ENCODE assay signal across 8 mouse cellular contexts in the genomic region with DNA sequence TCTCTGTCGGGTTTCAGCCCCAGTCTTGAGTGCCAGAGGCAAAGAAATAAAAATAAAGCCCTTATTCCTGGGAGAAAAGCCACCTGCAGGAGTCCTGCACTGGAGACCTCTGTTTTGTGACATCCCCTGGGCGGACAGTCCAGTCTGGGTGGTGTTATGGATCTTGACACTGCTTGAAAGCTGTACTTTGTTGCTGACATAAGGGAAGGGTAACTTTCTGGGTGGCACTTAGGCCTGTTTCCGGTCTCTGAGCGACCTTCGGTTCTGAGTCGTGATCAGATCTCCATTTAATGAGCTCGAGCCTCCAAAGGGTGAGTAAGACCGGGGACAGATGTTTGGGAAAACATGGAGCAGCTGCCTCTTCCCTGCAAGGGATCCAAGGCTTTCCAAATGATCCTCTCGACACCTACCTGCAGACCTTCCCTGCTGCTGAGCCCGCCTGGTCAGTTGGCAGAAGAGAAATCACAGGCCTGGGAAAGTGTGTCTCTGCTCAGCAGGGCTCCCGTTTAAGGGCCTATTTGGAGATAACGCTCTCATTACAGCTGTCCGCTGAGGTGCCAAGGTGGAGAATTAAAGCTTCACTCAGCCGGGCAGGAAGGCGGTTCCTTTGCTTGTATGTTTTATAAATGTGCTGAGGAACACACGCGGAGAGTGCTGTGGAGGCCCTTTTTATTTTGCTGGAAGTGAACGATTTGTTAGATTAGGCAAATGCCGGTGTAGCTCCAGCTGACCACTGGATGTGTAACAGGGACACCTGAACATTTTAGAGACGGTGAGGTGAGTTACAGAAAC. TPM values are rescaled to one million over a fixed set of nuclear protein-coding genes. Genes with fewer than 3 reads are reported as not detected.
A peak's percentile ranks its signal among the peaks of the same experiment; 100 is the strongest.
DNase-seq lines count a peak whose midpoint lies in the region; ATAC-seq lines count a peak whose summit lies in the region.

No protein-coding gene starts in this region.

- no peaks in the 10 kb centered on the region for H3K9me3 ChIP-seq in heart, embryonic 16.5 days (replicated peaks; ENCODE audit: control insufficient read depth, low read length)
- no peaks in the 10 kb centered on the region for H3K9me3 ChIP-seq in forebrain, embryonic 12.5 days
- H3K9me3 ChIP-seq in liver, embryonic 13.5 days (replicated peaks), result no peaks in the 10 kb centered on the region
- no peaks in the 10 kb centered on the region for H3K9me3 ChIP-seq in stomach, embryonic 15.5 days

- no peaks in the 10 kb centered on the region for H3K27me3 ChIP-seq in heart, embryonic 16.5 days (ENCODE audit: control insufficient read depth, insufficient read depth, low read length)
- no peaks in the 10 kb centered on the region for H3K27me3 ChIP-seq in forebrain, embryonic 12.5 days
- no peaks in the 10 kb centered on the region for H3K27me3 ChIP-seq in liver, embryonic 13.5 days
- no peaks in the 10 kb centered on the region for H3K27me3 ChIP-seq in stomach, embryonic 15.5 days (replicated peaks)

- H3K9ac ChIP-seq in heart, embryonic 16.5 days (ENCODE audit: low read length), result peak overlapping the region; percentile 93
- H3K9ac ChIP-seq in forebrain, embryonic 12.5 days, result no peak overlapping the region
- H3K9ac ChIP-seq in liver, embryonic 13.5 days, result peak overlapping the region; percentile 87
- no peak overlapping the region for H3K9ac ChIP-seq in stomach, embryonic 15.5 days

- H3K4me1 ChIP-seq in heart, embryonic 16.5 days (ENCODE audit: control insufficient read depth, insufficient read depth, low read length), result peaks cover 10% of the 10 kb centered on the region
- H3K4me1 ChIP-seq in forebrain, embryonic 12.5 days, result peaks cover 15% of the 10 kb centered on the region
- H3K4me1 ChIP-seq in liver, embryonic 13.5 days (replicated peaks), result peaks cover 29% of the 10 kb centered on the region
- peaks cover 13% of the 10 kb centered on the region for H3K4me1 ChIP-seq in stomach, embryonic 15.5 days

- H3K36me3 ChIP-seq in heart, embryonic 16.5 days (ENCODE audit: control insufficient read depth, insufficient read depth), result no peaks in the 10 kb centered on the region
- H3K36me3 ChIP-seq in forebrain, embryonic 12.5 days (replicated peaks), result no peaks in the 10 kb centered on the region
- H3K36me3 ChIP-seq in liver, embryonic 13.5 days, result no peaks in the 10 kb centered on the region
- H3K36me3 ChIP-seq in stomach, embryonic 15.5 days, result no peaks in the 10 kb centered on the region

- 0 out of 2 replicates have a peak, but pooled peaks have one; percentile 1 for ATAC-seq in heart, embryonic 16.5 days (replicated peaks; ENCODE audit: extremely low read depth, insufficient read depth, low FRiP score)
- ATAC-seq in forebrain, embryonic 12.5 days (ENCODE audit: low FRiP score), result peak; percentile 57
- ATAC-seq in liver, embryonic 13.5 days (ENCODE audit: low read depth), result peak; percentile 18; the same call in 1 of the 2 replicates
- no peak for ATAC-seq in stomach, embryonic 15.5 days (ENCODE audit: insufficient read depth, low FRiP score, low read depth)

- H3K27ac ChIP-seq in heart, embryonic 16.5 days (ENCODE audit: low read length), result peak overlapping the region; percentile 41; the same call in 1 of the 2 replicates
- no peak overlapping the region for H3K27ac ChIP-seq in forebrain, embryonic 12.5 days
- H3K27ac ChIP-seq in liver, embryonic 13.5 days, result peak overlapping the region; percentile 66
- no peak overlapping the region for H3K27ac ChIP-seq in stomach, embryonic 15.5 days

- intact Hi-C loops in heart, postnatal 14 days (cut with DNase I), result loop anchor here (5.0 kb wide), 2 partner anchors 108 to 337 kb away; partner anchors contain the start of gene Azi2

- peak overlapping the region; percentile 90 for H3K4me3 ChIP-seq in heart, embryonic 16.5 days (ENCODE audit: low read length)
- peak overlapping the region; percentile 74 for H3K4me3 ChIP-seq in forebrain, embryonic 12.5 days (replicated peaks)
- peak overlapping the region; percentile 84 for H3K4me3 ChIP-seq in liver, embryonic 13.5 days (replicated peaks)
- H3K4me3 ChIP-seq in stomach, embryonic 15.5 days (replicated peaks), result peak overlapping the region; percentile 96

- 78% methylated on average over 20 of the region's 20 CpGs for WGBS in heart, embryonic 16.5 days
- WGBS in forebrain, embryonic 12.5 days, result 77% methylated on average over 20 of the region's 20 CpGs
- 68% methylated on average over 20 of the region's 20 CpGs for WGBS in liver, embryonic 13.5 days (ENCODE audit: insufficient replicate concordance)
- 76% methylated on average over 20 of the region's 20 CpGs for WGBS in stomach, embryonic 15.5 days

- DNase-seq in heart, postnatal 14 days, result no peak
- peak; percentile 15 for DNase-seq in ZHBTc4 (ENCODE audit: low read depth, low spot score)
- DNase-seq in liver, embryonic 13.5 days, result no peak
- DNase-seq in right cerebral cortex, postnatal 14 days, result no peak
- DNase-seq in thymus, postnatal 25 days, result no peak

- peak overlapping the region; percentile 77 for H3K4me2 ChIP-seq in heart, embryonic 16.5 days (ENCODE audit: low read depth, low read length)
- peak overlapping the region; percentile 59 for H3K4me2 ChIP-seq in forebrain, embryonic 12.5 days
- H3K4me2 ChIP-seq in liver, embryonic 13.5 days, result peak overlapping the region; percentile 73
- peak overlapping the region; percentile 65 for H3K4me2 ChIP-seq in stomach, embryonic 15.5 days

RNA-seq across cellular contexts. Expression of gene Cmc1, which starts 0.6 kb away (rescaled TPM):
- 37.9 and 39.0 TPM in 2 replicates for polyA plus RNA-seq in heart, embryonic 16.5 days (2015; fragmentation: Nextera tagmentation; extraction: Ambion mirVana)
- 10 to 100 TPM; 22.0 to 22.5 TPM for total RNA-seq in heart, postnatal 14 days (2021)
- polyA plus RNA-seq in forebrain, embryonic 12.5 days (2016; fragmentation: Nextera tagmentation; extraction: Ambion mirVana), result 42.8 and 44.2 TPM in 2 replicates
- polyA plus RNA-seq in liver, embryonic 13.5 days (2015; fragmentation: Nextera tagmentation; extraction: Ambion mirVana), result 23.9 and 25.5 TPM in 2 replicates
- polyA plus RNA-seq in stomach, embryonic 15.5 days (2015; fragmentation: Nextera tagmentation; extraction: Ambion mirVana), result 46.6 and 50.8 TPM in 2 replicates

Comparison
In these comparisons a context has a peak if more than half of its experiments do, and no peak if none do; other contexts are left out.
1. H3K27ac ChIP-seq: peak in heart, embryonic 16.5 days (single experiment) and liver, embryonic 13.5 days (single experiment); none in forebrain, embryonic 12.5 days (single experiment) and stomach, embryonic 15.5 days (single experiment).
2. H3K9ac ChIP-seq: peak in heart, embryonic 16.5 days (single experiment) and liver, embryonic 13.5 days (single experiment); none in forebrain, embryonic 12.5 days (single experiment) and stomach, embryonic 15.5 days (single experiment).
3. Peak in every context shown above with its lines, with median percentiles within 50 percentile points of each other: H3K4me2 ChIP-seq and H3K4me3 ChIP-seq.